Comparison of ENCODE assay signal across 9 mouse cellular contexts in genomic region chr9:20740407-20740806, GRCm38 (mm10). TPM values are rescaled to one million over a fixed set of nuclear protein-coding genes. Genes with fewer than 3 reads are reported as not detected.
A peak's percentile ranks its signal among the peaks of the same experiment; 100 is the strongest.
DNase-seq lines count a peak whose midpoint lies in the region; ATAC-seq and TF ChIP-seq lines count a peak whose summit lies in the region.
"Had no signal": no experiment of that assay in that cellular context is flagged by ENCODE, and none has a peak within 500 bp of the region (broad histone marks: within the 10 kb centered on the region; RNA-seq: fewer than 3 reads in every experiment).

No protein-coding gene starts in this region.

- peak overlapping the region; percentile 31; the same call in 1 of the 2 replicates for H3K4me2 ChIP-seq in heart, embryonic 11.5 days
- peak overlapping the region; percentile 41; the same call in 1 of the 2 replicates for H3K4me2 ChIP-seq in kidney, postnatal 0 days (ENCODE audit: low read length)
- peak overlapping the region; percentile 38 for H3K4me2 ChIP-seq in stomach, embryonic 14.5 days (replicated peaks; ENCODE audit: low read depth, low read length)

- peaks cover 32% of the 10 kb centered on the region for H3K27me3 ChIP-seq in heart, embryonic 11.5 days (ENCODE audit: control insufficient read depth, insufficient read depth, low read length)
- H3K27me3 ChIP-seq in kidney, postnatal 0 days (ENCODE audit: insufficient read depth, low read length): peaks cover 13% of the 10 kb centered on the region; the same call in 1 of the 2 replicates
- no peaks in the 10 kb centered on the region for H3K27me3 ChIP-seq in liver, adult 2 months (ENCODE audit: control insufficient read depth, insufficient read depth, low read length)
- peaks cover 16% of the 10 kb centered on the region for H3K27me3 ChIP-seq in stomach, embryonic 14.5 days (ENCODE audit: control insufficient read depth, insufficient read depth, low read length)

- no peaks in the 10 kb centered on the region for H3K36me3 ChIP-seq in heart, embryonic 11.5 days (ENCODE audit: control insufficient read depth, insufficient read depth, low read length)
- no peaks in the 10 kb centered on the region for H3K36me3 ChIP-seq in kidney, postnatal 0 days (ENCODE audit: insufficient read depth, low read length)
- H3K36me3 ChIP-seq in liver, adult 2 months (ENCODE audit: control insufficient read depth, insufficient read depth, low read length): no peaks in the 10 kb centered on the region
- no peaks in the 10 kb centered on the region for H3K36me3 ChIP-seq in stomach, embryonic 14.5 days (ENCODE audit: control insufficient read depth, insufficient read depth, low read length)

- DNase-seq in CD4-positive, CD25-positive, alpha-beta regulatory T cell, adult 2 months (ENCODE audit: low read depth, low spot score): peak; percentile 89
- DNase-seq in brain, adult 2 months (ENCODE audit: low read depth, low spot score): peak; percentile 86
- DNase-seq in kidney, postnatal 0 days (ENCODE audit: low spot score): peak; percentile 89
- peak; percentile 75 for DNase-seq in liver, adult 2 months (ENCODE audit: extremely low read depth, low read depth, low spot score)
- DNase-seq in natural killer cell, adult 2 months (ENCODE audit: low spot score in 2 of 2): peak; percentile 48 to 66

- no peak overlapping the region for H3K9ac ChIP-seq in heart, embryonic 11.5 days (ENCODE audit: low read depth, low read length)
- H3K9ac ChIP-seq in kidney, postnatal 0 days (ENCODE audit: low read depth, low read length): no peak overlapping the region
- peak overlapping the region; percentile 59 for H3K9ac ChIP-seq in liver, adult 2 months (ENCODE audit: low read depth, low read length)
- H3K9ac ChIP-seq in stomach, embryonic 14.5 days (replicated peaks; ENCODE audit: low read depth, low read length): no peak overlapping the region

- no peak for TF ChIP-seq POLR2A in liver, adult 2 months (IDR thresholded peaks at IDR 0.05; ENCODE audit: extremely low read depth, insufficient read depth, low read length)

- no peaks in the 10 kb centered on the region for H3K79me2 ChIP-seq in liver, adult 2 months (ENCODE audit: control insufficient read depth, insufficient read depth, low read length)

- ATAC-seq in erythroid progenitor cell, adult 5-6 weeks (replicated peaks; ENCODE audit: low FRiP score, poor library complexity, severe bottlenecking): peak; percentile 66
- ATAC-seq in heart, embryonic 11.5 days (replicated peaks; ENCODE audit: insufficient number of reproducible peaks, low FRiP score, low TSS enrichment): peak; percentile 58
- ATAC-seq in kidney, postnatal 0 days (replicated peaks; ENCODE audit: low FRiP score, low read depth): peak; percentile 84
- ATAC-seq in stomach, embryonic 14.5 days (ENCODE audit: insufficient number of reproducible peaks, insufficient read depth, low FRiP score, low read depth): peak; percentile 85

- peak; percentile 96 for TF ChIP-seq CTCF in kidney, postnatal 0 days (IDR thresholded peaks at IDR 0.05; ENCODE audit: low read depth)
- peak; percentile 98 for TF ChIP-seq CTCF in liver, adult 2 months (IDR thresholded peaks at IDR 0.05; ENCODE audit: low read depth, low read length)

- no peak overlapping the region for H3K27ac ChIP-seq in heart, embryonic 11.5 days (ENCODE audit: low read depth, low read length)
- H3K27ac ChIP-seq in kidney, postnatal 0 days: no peak overlapping the region
- no peak overlapping the region for H3K27ac ChIP-seq in liver, adult 2 months (replicated peaks; ENCODE audit: insufficient read depth, low read depth, low read length)
- no peak overlapping the region for H3K27ac ChIP-seq in stomach, embryonic 14.5 days (ENCODE audit: low read length)
- H3K27ac ChIP-seq: macrophage had no signal

- WGBS in heart, embryonic 11.5 days (ENCODE audit: insufficient replicate concordance): 2% methylated on average over 12 of the region's 12 CpGs
- 1% methylated on average over 12 of the region's 12 CpGs for WGBS in kidney, postnatal 0 days
- 2% methylated on average over 12 of the region's 12 CpGs for WGBS in liver, adult 2 months
- 2% methylated on average over 12 of the region's 12 CpGs for WGBS in stomach, embryonic 14.5 days

- no peak overlapping the region for H3K4me3 ChIP-seq in heart, embryonic 11.5 days (ENCODE audit: low read depth, low read length)
- no peak overlapping the region for H3K4me3 ChIP-seq in kidney, postnatal 0 days (replicated peaks; ENCODE audit: low read depth, low read length)
- no peak overlapping the region for H3K4me3 ChIP-seq in liver, adult 2 months (ENCODE audit: insufficient read depth, low read depth, low read length)
- H3K4me3 ChIP-seq in stomach, embryonic 14.5 days (ENCODE audit: low read depth, low read length): no peak overlapping the region

- no peaks in the 10 kb centered on the region for H3K9me3 ChIP-seq in heart, embryonic 11.5 days (replicated peaks; ENCODE audit: control insufficient read depth, low read length)
- no peaks in the 10 kb centered on the region for H3K9me3 ChIP-seq in kidney, postnatal 0 days (replicated peaks; ENCODE audit: low read length)
- no peaks in the 10 kb centered on the region for H3K9me3 ChIP-seq in stomach, embryonic 14.5 days (ENCODE audit: control insufficient read depth, low read depth, low read length)

- H3K4me1 ChIP-seq in heart, embryonic 11.5 days (ENCODE audit: control insufficient read depth, insufficient read depth, low read length): no peaks in the 10 kb centered on the region
- H3K4me1 ChIP-seq in kidney, postnatal 0 days (replicated peaks; ENCODE audit: insufficient read depth, low read length): no peaks in the 10 kb centered on the region
- peaks cover 5% of the 10 kb centered on the region; the same call in 1 of the 2 replicates for H3K4me1 ChIP-seq in liver, adult 2 months (ENCODE audit: control insufficient read depth, insufficient read depth, low read length)
- no peaks in the 10 kb centered on the region for H3K4me1 ChIP-seq in stomach, embryonic 14.5 days (ENCODE audit: control insufficient read depth, insufficient read depth, low read length)

RNA-seq across cellular contexts. Expression of gene Olfm2, which starts 5.7 kb away (rescaled TPM):
- not detected in 2 replicates for total RNA-seq in erythroid progenitor cell, adult 5-6 weeks (2015; ENCODE audit: low replicate concordance)
- not detected in 2 replicates for total RNA-seq in erythroid progenitor cell, adult 5-6 weeks (2017; ENCODE audit: low replicate concordance)
- polyA plus RNA-seq in heart, embryonic 11.5 days (2014; fragmentation: Nextera tagmentation; extraction: Ambion mirVana): 1.4 and 2.3 TPM in 2 replicates
- 3.4 and 3.6 TPM in 2 replicates for polyA plus RNA-seq in kidney, postnatal 0 days (2015; fragmentation: Nextera tagmentation; extraction: Ambion mirVana)
- total RNA-seq in liver, adult 2 months (2014; rRNA removed): 0.09 and 0.34 TPM in 2 replicates
- 0.14 and 0.72 TPM in 2 replicates for polyA plus RNA-seq in liver, adult 2 months (2012; rRNA removed)
- 8.0 and 8.6 TPM in 2 replicates for polyA plus RNA-seq in stomach, embryonic 14.5 days (2014; fragmentation: Nextera tagmentation; extraction: Ambion mirVana)
- polyA plus RNA-seq: macrophage had no signal
